In the genomic region with DNA sequence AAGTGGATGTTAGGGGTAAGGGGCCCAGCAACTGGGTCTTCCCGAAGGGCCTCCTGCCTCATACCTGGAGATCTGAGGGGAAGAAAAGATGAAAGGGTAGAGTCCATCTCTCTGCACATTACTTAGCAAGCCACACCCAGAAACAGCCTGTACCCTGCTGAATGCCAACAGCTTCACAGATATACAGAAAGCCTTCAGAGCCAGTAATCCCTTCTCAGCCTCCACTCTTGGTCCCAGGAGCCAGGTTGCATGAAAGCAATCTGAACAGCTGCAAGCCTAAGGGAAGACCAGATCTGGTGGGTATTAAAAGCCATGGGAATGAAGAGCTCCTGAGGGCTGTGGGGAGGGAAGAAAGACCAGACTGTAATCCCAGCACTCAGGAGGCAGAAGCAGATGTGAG, we compare ENCODE assay signal across 29 mouse cellular contexts. TPM values are rescaled to one million over a fixed set of nuclear protein-coding genes. Genes with fewer than 3 reads are reported as not detected.
"Had no signal": no experiment of that assay in that cellular context is flagged by ENCODE, and none has a peak within 500 bp of the region (broad histone marks: within the 10 kb centered on the region; RNA-seq: fewer than 3 reads in every experiment).

No protein-coding gene starts in this region.

- H3K4me1 ChIP-seq: kidney, embryonic 15.5 days; limb, embryonic 15.5 days; megakaryocyte, embryonic 14.5 days; midbrain, embryonic 10.5 days; midbrain, embryonic 15.5 days; neural tube, embryonic 12.5 days; neural tube, embryonic 15.5 days; stomach, embryonic 15.5 days had no signal

- H3K9ac ChIP-seq: kidney, embryonic 15.5 days; limb, embryonic 15.5 days; liver, embryonic 14.5 days; liver, postnatal 0 days; lung, embryonic 14.5 days; midbrain, embryonic 15.5 days; neural tube, embryonic 12.5 days; neural tube, embryonic 15.5 days; stomach, embryonic 15.5 days had no signal

- H3K27ac ChIP-seq: kidney, embryonic 15.5 days; limb, embryonic 15.5 days; liver, embryonic 14.5 days; midbrain, embryonic 10.5 days; midbrain, embryonic 15.5 days; neural tube, embryonic 12.5 days; neural tube, embryonic 15.5 days; stomach, embryonic 15.5 days had no signal

- ATAC-seq: liver, postnatal 0 days; lung, postnatal 0 days; midbrain, embryonic 15.5 days had no signal

- H3K4me3 ChIP-seq: kidney, embryonic 15.5 days; limb, embryonic 15.5 days; megakaryocyte, embryonic 14.5 days; midbrain, embryonic 10.5 days; midbrain, embryonic 15.5 days; neural tube, embryonic 12.5 days; neural tube, embryonic 15.5 days; stomach, embryonic 15.5 days had no signal

- H3K4me2 ChIP-seq: kidney, embryonic 15.5 days; limb, embryonic 15.5 days; liver, embryonic 11.5 days; lung, embryonic 14.5 days; midbrain, embryonic 15.5 days; neural tube, embryonic 12.5 days; neural tube, embryonic 15.5 days; stomach, embryonic 15.5 days had no signal

- H3K36me3 ChIP-seq: kidney, embryonic 15.5 days; limb, embryonic 15.5 days; midbrain, embryonic 10.5 days; midbrain, embryonic 15.5 days; neural tube, embryonic 12.5 days; neural tube, embryonic 15.5 days; stomach, embryonic 15.5 days had no signal

- DNase-seq: kidney, adult 11 months; kidney, adult 8-10 months; kidney, postnatal 10 days; kidney, postnatal 4 days; left cerebral cortex, postnatal 4 days; liver, postnatal 0 days; lung, embryonic 14.5 days; lung, postnatal 36 days; right cerebral cortex, adult 18-20 months; right cerebral cortex, postnatal 14 days; right cerebral cortex, postnatal 4 days; spleen, adult 18-20 months; thymus, postnatal 36 days had no signal

- H3K9me3 ChIP-seq: kidney, embryonic 15.5 days; limb, embryonic 15.5 days; megakaryocyte, embryonic 14.5 days; midbrain, embryonic 10.5 days; midbrain, embryonic 15.5 days; neural tube, embryonic 12.5 days; neural tube, embryonic 15.5 days; stomach, embryonic 15.5 days had no signal

- H3K27me3 ChIP-seq: kidney, embryonic 15.5 days; limb, embryonic 15.5 days; midbrain, embryonic 15.5 days; neural tube, embryonic 12.5 days; neural tube, embryonic 15.5 days; stomach, embryonic 15.5 days had no signal

RNA-seq across cellular contexts. Expression of gene Gm44596, which starts 13.9 kb away (rescaled TPM):
- total RNA-seq: layer of hippocampus, adult 18-20 months; layer of hippocampus, postnatal 14 days; left cerebral cortex, adult 8-10 months; left cerebral cortex, postnatal 14 days; left cerebral cortex, postnatal 4 days had no signal
- polyA plus RNA-seq: kidney, embryonic 15.5 days; limb, embryonic 15.5 days; liver, embryonic 11.5 days; liver, embryonic 14.5 days; liver, postnatal 0 days; lung, embryonic 14.5 days; lung, postnatal 0 days; midbrain, embryonic 10.5 days; midbrain, embryonic 15.5 days; neural tube, embryonic 12.5 days; neural tube, embryonic 15.5 days; stomach, embryonic 15.5 days; urinary bladder, adult 2 months had no signal

RNA-seq across cellular contexts. Expression of gene Tex52, which starts 13.9 kb away (rescaled TPM):
- polyA plus RNA-seq: liver, embryonic 11.5 days; liver, postnatal 0 days; urinary bladder, adult 2 months had no signal
